Mouse (Mus musculus) bone marrow, adult 2 months (tissue): ENCODE results near the gene 9930021J03Rik.

ENCODE experiments used
- CTCF ChIP-seq: fragments of 200-500 bp; IDR thresholded peaks from 2 replicates; pipeline ENCODE4 v1.5.1; 2011; ENCODE audit warnings: low read length, control low read depth; ENCODE audit not compliant: control insufficient read depth, insufficient read depth
- POLR2A ChIP-seq: fragments of 200-500 bp; IDR thresholded peaks from 2 replicates; pipeline ENCODE4 v1.6.1; 2011; ENCODE audit warnings: low read depth, mild to moderate bottlenecking, control low read depth, low read length, borderline replicate concordance; ENCODE audit not compliant: control insufficient read depth

DNA sequence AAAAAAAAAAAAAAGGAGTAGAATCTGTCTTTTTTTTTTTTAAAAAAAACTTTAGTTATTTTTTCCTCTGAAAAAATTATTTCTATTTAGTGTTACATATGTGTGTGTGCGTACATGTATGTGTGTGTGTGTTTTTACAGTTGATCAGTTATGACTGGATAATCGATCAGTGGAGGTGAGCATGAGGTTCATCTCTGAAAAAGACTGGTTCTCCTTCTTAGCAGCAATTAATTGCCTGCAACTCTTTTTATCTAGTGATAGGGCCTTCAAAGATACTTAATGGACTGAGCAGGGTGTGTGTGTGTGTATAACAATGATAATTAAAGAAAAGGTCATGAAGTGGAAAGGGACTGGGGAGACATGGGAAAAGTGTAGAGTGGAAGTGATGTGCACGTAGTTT lies 54.8 kb downstream of the 9930021J03Rik start:
- TF ChIP-seq POLR2A (no peak), CTCF (no peak)
